Mouse (Mus musculus) ovary, postnatal 36 days (tissue): ENCODE data around the gene Scg3.
"Not testable (repeated sequence)": the region's sequence is repeated elsewhere in the genome, so short reads cannot be mapped to it uniquely, and the experiment has no call there.

Experiments used
- DNase-seq: peaks from one replicate; pipeline ENCODE4 v3.0.0; 2022; ENCODE audit warnings: low spot score, mixed read lengths

Scg3 gene

GRCm38 (mm10) chr9:75625556-75626307 lies 58.1 kb downstream of the Scg3 start, which contains the start of gene Lysmd2:
Gene Lysmd2 (plus strand): TSS chr9:75625741.
- peak; percentile 88 for DNase-seq

- DNase-seq, result no peak
Observed at GRCm38 (mm10) chr9:75624983-75625555, 58.8 kb downstream of the Scg3 start.

GRCm38 (mm10) chr9:75621428-75621827 lies 62.4 kb downstream of the Scg3 start:
- DNase-seq, result no peak

- DNase-seq, result not testable (repeated sequence)
Observed at GRCm38 (mm10) chr9:75619761-75620160, 64.1 kb downstream of the Scg3 start.

- DNase-seq, result no peak
Observed at GRCm38 (mm10) chr9:75618836-75619400, 64.9 kb downstream of the Scg3 start.

GRCm38 (mm10) chr9:75616560-75616959 lies 67.3 kb downstream of the Scg3 start:
- no peak for DNase-seq

GRCm38 (mm10) chr9:75610571-75611493 lies 73.0 kb downstream of the Scg3 start, which contains the start of gene Tmod2:
Gene Tmod2 (minus strand): TSS chr9:75611325.
- peak; percentile 62 for DNase-seq

GRCm38 (mm10) chr9:75609965-75610364 lies 73.9 kb downstream of the Scg3 start:
- no peak for DNase-seq

- DNase-seq, result no peak
Observed at GRCm38 (mm10) chr9:75609505-75609904, 74.4 kb downstream of the Scg3 start.

- DNase-seq, result no peak
Observed at GRCm38 (mm10) chr9:75607496-75607895, 76.4 kb downstream of the Scg3 start.

- no peak for DNase-seq
Observed at GRCm38 (mm10) chr9:75601510-75601909, 82.3 kb downstream of the Scg3 start.

- no peak for DNase-seq
Observed at GRCm38 (mm10) chr9:75600166-75600934, 83.5 kb downstream of the Scg3 start.

- DNase-seq, result no peak
Observed at GRCm38 (mm10) chr9:75599191-75599841, 84.5 kb downstream of the Scg3 start.

GRCm38 (mm10) chr9:75597596-75597995 lies 86.3 kb downstream of the Scg3 start:
- DNase-seq, result no peak

- DNase-seq, result no peak
Observed at GRCm38 (mm10) chr9:75597036-75597435, 86.8 kb downstream of the Scg3 start.

- DNase-seq, result no peak
Observed at GRCm38 (mm10) chr9:75593481-75593880, 90.4 kb downstream of the Scg3 start.
